Mouse (Mus musculus): ENCODE results near the gene Hnrnpd.

Hnrnpd gene

GRCm38 (mm10) chr5:99978699-99979442 lies at the start of gene Hnrnpd, which contains the start of gene 4930524J08Rik:
Gene Hnrnpd, minus strand, starts transcription at chr5:99978938.
Gene 4930524J08Rik, plus strand, starts transcription at chr5:99979061.
- peak; percentile 93 for DNase-seq (ENCODE audit: low read depth, low spot score)

DNA sequence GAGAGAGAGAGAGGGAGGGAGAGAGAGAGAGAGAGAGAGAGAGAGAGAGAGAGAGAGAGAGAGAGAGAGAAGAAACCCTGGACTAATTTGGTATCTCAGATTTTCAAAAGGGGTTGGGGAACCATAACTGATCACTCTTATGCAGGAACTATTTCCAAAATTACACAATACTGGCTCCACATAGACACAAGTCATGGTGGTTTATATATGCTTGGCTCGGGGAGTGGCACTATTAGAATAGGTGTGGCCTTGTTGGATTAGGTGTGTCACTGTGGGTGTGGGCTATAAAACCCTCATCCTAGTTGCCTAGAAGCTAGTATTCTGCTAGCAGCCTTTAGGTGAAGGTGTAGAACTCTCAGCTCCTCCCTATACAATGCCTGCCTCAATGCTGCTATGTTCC lies 46.1 kb upstream of the Hnrnpd start:
- no peak for DNase-seq (ENCODE audit: low read depth, low spot score)

DNA sequence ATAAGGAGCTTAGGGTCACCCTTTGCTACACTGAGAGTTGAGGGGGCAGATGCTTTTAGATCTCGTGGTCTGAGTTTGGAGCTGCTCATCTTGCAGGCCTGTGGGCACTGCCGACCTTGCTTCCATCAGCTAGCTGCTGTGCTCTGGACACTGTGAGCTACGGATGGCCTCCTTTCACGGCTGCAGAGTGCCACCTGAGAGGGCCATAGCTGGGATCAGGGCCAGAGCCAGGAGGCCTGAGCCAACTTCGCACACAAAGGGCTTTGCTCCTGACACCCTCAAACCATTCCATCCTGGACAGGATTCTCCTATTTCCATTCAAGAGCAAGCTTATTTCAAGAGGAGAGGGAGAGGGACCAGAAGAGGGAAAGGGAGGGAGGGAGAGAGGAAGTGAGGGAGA lies 45.7 kb upstream of the Hnrnpd start:
- DNase-seq (ENCODE audit: low read depth, low spot score) = no peak

GRCm38 (mm10) chr5:100020089-100020488 lies 41.4 kb upstream of the Hnrnpd start:
- no peak for DNase-seq (ENCODE audit: low read depth, low spot score)

DNA sequence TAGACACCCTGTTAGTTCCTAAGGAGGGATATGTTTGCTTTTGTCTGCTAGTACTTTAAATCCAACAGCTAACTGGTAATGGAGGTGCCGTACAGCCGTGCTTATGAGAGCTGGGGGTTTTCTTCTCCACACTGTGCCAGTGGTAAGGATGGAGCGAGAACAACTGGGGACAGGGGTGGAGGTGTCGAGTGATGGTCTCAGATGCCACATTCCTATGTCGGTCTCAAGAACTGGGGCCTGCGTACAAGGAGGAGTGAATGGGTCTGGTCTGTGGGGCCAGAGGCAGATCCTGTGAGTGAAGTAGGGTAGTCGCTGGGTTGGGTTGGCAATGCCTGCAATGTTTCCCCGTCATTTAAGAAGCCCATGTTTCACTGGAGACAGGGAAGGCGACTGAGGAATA lies 33.9 kb upstream of the Hnrnpd start:
- DNase-seq (ENCODE audit: low read depth, low spot score) = no peak

DNA sequence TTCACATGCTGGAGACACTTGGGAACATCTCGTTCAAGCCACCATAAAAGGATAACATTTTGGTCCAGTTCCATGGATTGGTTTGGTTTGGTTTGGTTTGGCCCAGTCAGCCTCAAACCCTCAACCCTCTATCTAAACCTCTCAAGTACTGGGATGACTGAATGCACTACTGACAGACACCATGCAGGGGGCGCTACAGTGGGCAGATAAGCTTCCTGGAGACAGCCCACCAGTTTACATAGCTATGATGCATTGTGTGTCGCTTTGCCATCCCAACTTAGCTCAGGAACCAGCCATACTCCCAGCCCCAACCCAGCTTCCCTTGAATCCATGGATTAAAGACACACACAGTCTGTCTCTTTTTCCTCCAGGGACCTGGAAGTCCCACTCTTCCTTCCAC lies 29.7 kb upstream of the Hnrnpd start:
- no peak for DNase-seq (ENCODE audit: low read depth, low spot score)

- no peak for DNase-seq (ENCODE audit: low read depth, low spot score)
Measured at GRCm38 (mm10) chr5:100007040-100007375, 28.3 kb upstream of the Hnrnpd start.

DNA sequence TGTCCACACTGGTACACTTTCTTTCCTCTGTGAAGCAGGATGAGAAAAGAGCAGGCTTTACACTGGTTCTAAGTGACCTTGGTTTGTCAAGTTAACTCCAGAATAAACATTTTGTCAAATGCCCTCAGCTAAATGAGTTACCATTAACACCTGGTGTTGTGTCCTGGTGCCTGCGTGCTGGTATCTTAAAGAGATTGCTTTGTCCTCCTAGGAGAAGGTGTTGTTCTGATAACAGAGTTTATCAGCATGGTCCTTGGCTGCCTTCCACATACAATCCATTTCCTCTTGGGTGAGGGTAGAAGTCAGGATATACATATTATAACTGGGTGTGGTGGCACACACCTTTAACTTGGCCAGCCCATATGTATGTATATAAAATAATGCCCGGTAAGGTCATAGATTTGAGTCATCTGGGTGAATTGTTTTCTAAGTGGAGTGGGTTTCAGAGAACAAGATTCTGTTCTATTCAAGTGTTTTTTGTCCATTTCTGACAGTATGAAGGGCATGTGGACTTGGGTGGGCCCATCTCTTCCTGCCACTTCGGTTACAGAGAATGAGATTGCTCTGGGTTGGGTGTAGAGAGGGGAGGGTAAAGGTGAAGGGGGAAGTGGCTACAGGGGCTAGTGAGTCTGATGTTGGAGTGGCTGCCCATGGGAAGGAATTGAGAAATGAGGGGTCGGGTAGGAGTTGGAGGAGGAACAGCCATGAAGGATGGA lies 27.7 kb upstream of the Hnrnpd start:
- DNase-seq (ENCODE audit: low read depth, low spot score) = no peak

GRCm38 (mm10) chr5:100005896-100006295 lies 27.2 kb upstream of the Hnrnpd start:
- DNase-seq (ENCODE audit: low read depth, low spot score) = no peak

- no peak for DNase-seq (ENCODE audit: low read depth, low spot score)
Measured at GRCm38 (mm10) chr5:100005431-100005830, 26.7 kb upstream of the Hnrnpd start.

DNA sequence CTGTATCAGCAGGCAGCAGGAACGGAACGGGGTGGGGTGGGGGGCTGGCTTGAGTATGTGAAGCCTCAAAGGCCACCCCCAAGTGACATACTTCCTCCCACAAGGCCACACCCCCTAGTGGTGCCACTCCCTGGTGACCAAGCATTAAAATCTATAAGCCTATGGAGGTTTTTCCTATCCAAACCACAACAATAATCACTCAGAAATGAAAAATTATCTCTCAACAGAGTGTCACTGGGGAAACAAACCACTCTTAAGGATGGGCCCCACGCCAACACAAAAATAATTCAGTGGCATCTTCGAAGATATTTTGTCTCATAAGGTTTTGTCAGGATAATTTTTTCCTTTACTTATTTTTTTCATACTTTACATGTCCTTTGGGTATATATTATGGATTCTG lies 25.2 kb upstream of the Hnrnpd start:
- DNase-seq (ENCODE audit: low read depth, low spot score) = no peak

DNA sequence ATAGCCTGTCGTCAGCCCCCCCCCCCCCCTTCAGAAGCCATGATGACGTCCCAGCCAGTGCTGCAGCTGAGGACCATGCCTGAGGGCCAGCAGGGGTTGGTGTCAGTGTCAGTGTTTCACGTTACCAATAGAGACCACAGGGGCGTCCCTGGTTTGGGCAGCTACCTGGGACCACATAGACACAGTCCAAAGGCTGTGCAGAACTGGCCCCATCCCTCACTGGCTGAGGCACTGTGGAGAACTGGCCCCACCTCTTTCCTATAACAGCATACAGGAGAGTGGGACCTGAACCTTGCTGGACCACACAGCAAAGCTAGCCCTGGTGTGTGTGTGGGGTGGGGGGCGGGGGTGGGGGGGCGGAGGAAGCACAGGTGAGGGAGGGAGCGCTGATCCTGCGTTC lies 21.8 kb upstream of the Hnrnpd start:
- DNase-seq (ENCODE audit: low read depth, low spot score) = no peak

DNA sequence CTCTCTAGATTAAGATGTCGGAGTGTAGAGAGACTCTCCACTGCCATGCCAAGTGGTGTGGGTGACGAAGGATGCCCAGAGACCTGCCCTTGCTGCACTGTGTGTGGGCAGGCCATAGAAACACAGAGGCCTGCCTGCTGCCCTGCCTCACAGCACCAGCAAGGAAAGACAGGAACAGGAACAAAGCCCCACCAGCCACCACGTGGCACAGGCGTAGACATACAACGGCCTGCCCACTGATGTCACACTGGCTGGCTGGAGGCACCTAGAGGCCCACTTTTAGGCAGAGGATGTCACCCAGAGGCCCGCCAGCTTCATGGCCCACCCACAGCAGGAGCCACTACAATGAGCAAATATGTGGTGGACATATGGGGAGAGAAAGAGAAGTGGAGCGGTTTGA lies 21.3 kb upstream of the Hnrnpd start:
- DNase-seq (ENCODE audit: low read depth, low spot score) = no peak

DNA sequence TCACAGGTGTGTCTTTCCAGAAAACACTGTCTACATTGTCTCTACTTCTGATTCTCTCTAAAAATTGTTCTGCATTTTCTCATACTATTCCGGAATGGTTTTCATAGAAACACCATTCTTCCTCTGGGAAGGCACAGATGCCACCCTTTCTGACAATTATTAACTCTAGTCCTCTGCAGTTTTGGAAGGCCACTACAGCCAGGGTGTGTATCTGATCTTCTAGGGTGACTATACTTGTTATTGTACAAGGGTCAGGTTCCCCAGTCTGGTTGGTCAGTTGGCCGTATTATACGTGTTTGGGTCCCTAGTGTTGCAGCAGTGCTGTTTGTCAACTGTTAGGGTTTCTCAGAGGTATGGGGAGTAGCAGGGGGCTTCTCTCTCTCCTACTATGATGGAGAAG lies 15.9 kb upstream of the Hnrnpd start:
- no peak for DNase-seq (ENCODE audit: low read depth, low spot score)

- DNase-seq (ENCODE audit: low read depth, low spot score) = no peak
Measured at GRCm38 (mm10) chr5:99994166-99994565, 15.4 kb upstream of the Hnrnpd start.

DNA sequence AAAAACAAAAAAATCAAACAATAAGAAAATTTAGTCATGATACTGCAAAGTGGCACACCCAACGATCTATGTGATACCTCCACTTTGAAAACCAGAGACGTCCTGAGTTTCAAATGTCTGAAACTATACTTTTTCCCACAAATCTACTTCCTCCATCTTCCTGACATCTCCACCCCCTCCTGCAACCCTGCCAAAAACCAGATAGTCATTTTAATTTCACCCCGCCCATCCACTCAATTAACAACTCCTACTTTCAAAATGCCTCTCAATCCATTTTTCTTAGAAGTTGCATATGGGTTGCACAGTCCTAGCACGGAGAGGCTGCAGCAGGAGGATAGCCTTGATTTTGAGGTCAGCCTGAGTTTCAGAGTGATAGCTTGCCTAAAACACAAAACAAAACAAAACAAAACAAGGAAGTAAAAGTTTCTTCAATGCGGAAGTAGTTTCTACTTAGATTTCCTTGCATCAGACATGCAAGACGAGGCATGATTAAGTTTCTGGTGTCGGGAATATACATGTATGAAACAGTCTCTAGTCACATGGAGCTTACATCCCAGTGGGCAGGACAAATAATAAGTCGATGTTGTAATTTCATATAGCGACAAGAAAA lies 4.8 kb upstream of the Hnrnpd start:
- no peak for DNase-seq (ENCODE audit: low read depth, low spot score)

- no peak for DNase-seq (ENCODE audit: low read depth, low spot score)
Measured at GRCm38 (mm10) chr5:99977516-99978301, 1.0 kb downstream of the Hnrnpd start.

DNA sequence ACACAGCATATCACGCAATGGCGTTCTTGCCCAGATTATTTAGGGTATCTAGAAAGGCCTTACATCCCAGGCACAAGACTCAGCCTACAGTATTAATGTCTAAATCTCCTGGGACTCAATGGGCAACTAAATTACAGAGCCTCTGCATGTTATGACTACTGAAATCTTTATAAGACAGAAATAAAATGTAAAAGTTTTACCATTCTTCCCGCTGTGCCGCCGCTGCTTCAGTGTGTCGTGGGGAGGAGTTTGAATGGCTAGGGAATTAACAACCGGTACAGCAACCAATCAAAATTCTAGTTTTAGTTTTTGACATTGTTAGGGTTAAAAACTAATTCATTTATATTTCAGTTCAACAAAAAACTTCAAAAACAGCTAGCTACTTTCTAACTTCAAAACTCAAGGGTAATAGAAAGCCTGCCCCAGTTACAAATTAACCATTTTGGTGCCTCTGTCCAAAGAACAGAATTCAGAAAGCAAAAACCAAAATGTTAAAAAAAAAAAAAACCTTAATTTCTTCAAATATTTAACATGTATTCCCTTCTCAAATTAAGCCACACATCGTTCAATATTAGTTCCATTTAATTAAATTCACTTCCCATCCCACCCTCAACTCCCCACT lies 2.3 kb downstream of the Hnrnpd start:
- DNase-seq (ENCODE audit: low read depth, low spot score) = no peak

DNA sequence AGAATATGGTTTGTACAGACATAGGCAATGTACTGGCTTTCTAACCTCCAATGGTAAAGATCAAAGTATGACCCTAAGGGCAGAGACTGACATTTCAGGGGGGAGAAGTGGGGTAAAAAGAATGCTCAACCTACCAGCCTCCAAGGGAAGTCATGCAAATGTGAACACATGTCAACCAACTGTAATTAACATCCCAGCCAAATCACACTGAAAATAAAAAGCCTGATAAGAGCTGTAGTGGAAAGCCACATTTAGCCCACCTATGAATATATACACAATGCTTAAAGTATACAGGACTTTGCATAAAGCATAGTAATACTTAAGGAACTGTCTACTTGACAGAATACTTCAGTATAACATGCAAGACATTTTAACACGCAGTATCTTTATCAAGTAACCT lies 3.0 kb downstream of the Hnrnpd start:
- no peak for DNase-seq (ENCODE audit: low read depth, low spot score)

- DNase-seq (ENCODE audit: low read depth, low spot score) = no peak
Measured at GRCm38 (mm10) chr5:99975061-99975460, 3.7 kb downstream of the Hnrnpd start.

DNA sequence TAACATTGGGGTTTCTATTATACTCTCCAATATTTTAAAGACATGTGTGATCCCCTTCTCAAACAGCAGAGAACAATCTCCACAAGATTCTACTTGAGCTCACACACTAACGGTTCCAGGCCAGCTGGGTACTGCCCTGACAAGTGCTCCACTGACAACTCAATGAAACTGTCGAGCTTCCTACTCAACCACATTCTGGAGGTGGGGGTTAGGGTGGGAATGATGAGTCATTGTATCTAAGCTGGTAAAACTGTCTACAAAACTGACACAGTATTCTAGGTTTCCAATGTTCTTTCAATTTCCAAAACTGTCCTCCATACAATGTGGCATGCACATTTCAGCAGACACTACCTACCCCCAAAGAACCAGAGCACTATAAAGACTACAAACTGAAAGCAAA lies 4.8 kb downstream of the Hnrnpd start:
- no peak for DNase-seq (ENCODE audit: low read depth, low spot score)

DNA sequence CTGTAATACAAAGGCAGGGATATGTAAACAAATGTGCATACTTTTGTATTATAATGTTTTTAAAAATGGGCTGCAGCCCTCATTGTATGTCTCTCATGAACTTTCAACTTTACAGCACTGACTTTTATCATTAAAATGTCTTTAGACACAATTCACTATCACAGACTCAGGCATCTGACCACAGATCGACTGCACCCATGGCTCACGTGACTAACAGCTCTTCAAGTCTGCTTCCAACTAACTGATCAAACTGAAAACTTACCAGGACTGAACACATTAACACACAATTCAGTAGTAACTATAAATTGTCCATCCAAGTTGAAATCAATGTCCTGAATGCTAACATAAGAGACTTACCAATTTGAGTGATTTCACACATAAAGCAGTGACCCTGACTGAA lies 18.8 kb downstream of the Hnrnpd start:
- no peak for DNase-seq (ENCODE audit: low read depth, low spot score)

Data from telencephalon, adult 2 months (tissue).